Mouse (Mus musculus): Measurements from ENCODE around the gene Rasl10a. TPM values are rescaled to one million over a fixed set of nuclear protein-coding genes. Genes with fewer than 3 reads are reported as not detected.
"Not testable (repeated sequence)": the region's sequence is repeated elsewhere in the genome, so short reads cannot be mapped to it uniquely, and the experiment has no call there.

Rasl10a gene
- total and polyA plus RNA-seq, 2 experiments from 2014 or later, result 4.7 to 4.8 TPM

- no peak overlapping the region for H3K9ac ChIP-seq (replicated peaks; ENCODE audit: low read length)
- no peak overlapping the region for H3K4me3 ChIP-seq (ENCODE audit: low read length)
- ATAC-seq (no peak), DNase-seq (ENCODE audit: low spot score) (no peak)
- peaks cover 15% of the 10 kb centered on the region; the same call in 1 of the 2 replicates for H3K4me1 ChIP-seq (ENCODE audit: insufficient read depth, low read length)
- H3K9me3 ChIP-seq (ENCODE audit: low read length), result no peaks in the 10 kb centered on the region
- no peak overlapping the region for H3K27ac ChIP-seq
- H3K27me3 ChIP-seq (ENCODE audit: insufficient read depth, low read length), result peaks cover 3% of the 10 kb centered on the region; the same call in 1 of the 2 replicates
- no peak overlapping the region for H3K4me2 ChIP-seq (ENCODE audit: low read depth, low read length)
- WGBS, result 75% methylated on average over 9 of the region's 9 CpGs
- peaks cover 54% of the 10 kb centered on the region for H3K36me3 ChIP-seq (ENCODE audit: insufficient read depth, low read length)
- no peak for TF ChIP-seq CTCF (IDR thresholded peaks at IDR 0.05; ENCODE audit: low read depth)
Observed at GRCm38 (mm10) chr11:5068126-5068971, 10.4 kb downstream of the Rasl10a start.

- WGBS, result 66% methylated on average over 4 of the region's 4 CpGs
- H3K36me3 ChIP-seq (ENCODE audit: insufficient read depth, low read length), result peaks cover 54% of the 10 kb centered on the region
- H3K4me1 ChIP-seq (ENCODE audit: insufficient read depth, low read length), result no peaks in the 10 kb centered on the region
- H3K27me3 ChIP-seq (ENCODE audit: insufficient read depth, low read length), result no peaks in the 10 kb centered on the region
- H3K4me3 ChIP-seq (ENCODE audit: low read length), result no peak overlapping the region
- H3K9me3 ChIP-seq (ENCODE audit: low read length), result no peaks in the 10 kb centered on the region
- H3K4me2 ChIP-seq (ENCODE audit: low read depth, low read length), result no peak overlapping the region
- DNase-seq (ENCODE audit: low spot score) (peak; percentile 68), ATAC-seq (peak; percentile 46; the same call in 1 of the 2 replicates)
- H3K27ac ChIP-seq, result no peak overlapping the region
- H3K9ac ChIP-seq (replicated peaks; ENCODE audit: low read length), result no peak overlapping the region
- peak; percentile 69 for TF ChIP-seq CTCF (IDR thresholded peaks at IDR 0.05; ENCODE audit: low read depth)
Observed at GRCm38 (mm10) chr11:5074882-5075281, 17.0 kb downstream of the Rasl10a start.

GRCm38 (mm10) chr11:5075760-5076159 lies 17.8 kb downstream of the Rasl10a start:
- Histone ChIP-seq H3K27me3 (ENCODE audit: insufficient read depth, low read length) (no peaks in the 10 kb centered on the region), H3K9ac (replicated peaks; ENCODE audit: low read length) (no peak overlapping the region), H3K36me3 (ENCODE audit: insufficient read depth, low read length) (peaks cover 52% of the 10 kb centered on the region), H3K27ac (no peak overlapping the region), H3K4me3 (ENCODE audit: low read length) (no peak overlapping the region), H3K9me3 (ENCODE audit: low read length) (no peaks in the 10 kb centered on the region), H3K4me2 (ENCODE audit: low read depth, low read length) (no peak overlapping the region), H3K4me1 (ENCODE audit: insufficient read depth, low read length) (no peaks in the 10 kb centered on the region)
- ATAC-seq (no peak), DNase-seq (ENCODE audit: low spot score) (no peak)
- peak; percentile 18; the same call in 1 of the 2 replicates for TF ChIP-seq CTCF (IDR thresholded peaks at IDR 0.05; ENCODE audit: low read depth)

GRCm38 (mm10) chr11:5076843-5077242 lies 18.9 kb downstream of the Rasl10a start:
- H3K4me2 ChIP-seq (ENCODE audit: low read depth, low read length); ATAC-seq; DNase-seq (ENCODE audit: low spot score); H3K9ac ChIP-seq (replicated peaks; ENCODE audit: low read length); H3K4me3 ChIP-seq (ENCODE audit: low read length); H3K4me1 ChIP-seq (ENCODE audit: insufficient read depth, low read length); H3K9me3 ChIP-seq (ENCODE audit: low read length); H3K27ac ChIP-seq; H3K27me3 ChIP-seq (ENCODE audit: insufficient read depth, low read length): not testable (repeated sequence)
- 89% methylated on average over 4 of the region's 5 CpGs for WGBS
- H3K36me3 ChIP-seq (ENCODE audit: insufficient read depth, low read length), result peaks cover 47% of the 10 kb centered on the region

- no peak overlapping the region for H3K4me3 ChIP-seq (ENCODE audit: low read length)
- H3K9ac ChIP-seq (replicated peaks; ENCODE audit: low read length), result no peak overlapping the region
- H3K4me1 ChIP-seq (ENCODE audit: insufficient read depth, low read length), result no peaks in the 10 kb centered on the region
- DNase-seq (ENCODE audit: low spot score) (no peak), ATAC-seq (no peak)
- no peaks in the 10 kb centered on the region for H3K27me3 ChIP-seq (ENCODE audit: insufficient read depth, low read length)
- WGBS, result 93% methylated on average over 1 of the region's 1 CpGs
- no peak for TF ChIP-seq CTCF (IDR thresholded peaks at IDR 0.05; ENCODE audit: low read depth)
- no peak overlapping the region for H3K4me2 ChIP-seq (ENCODE audit: low read depth, low read length)
- peaks cover 57% of the 10 kb centered on the region for H3K36me3 ChIP-seq (ENCODE audit: insufficient read depth, low read length)
- H3K27ac ChIP-seq, result no peak overlapping the region
- no peaks in the 10 kb centered on the region for H3K9me3 ChIP-seq (ENCODE audit: low read length)
Observed at GRCm38 (mm10) chr11:5089147-5089546, 31.2 kb downstream of the Rasl10a start.

GRCm38 (mm10) chr11:5091706-5092105 lies 33.8 kb downstream of the Rasl10a start:
- 35% methylated on average over 2 of the region's 2 CpGs for WGBS
- peaks cover 34% of the 10 kb centered on the region for H3K36me3 ChIP-seq (ENCODE audit: insufficient read depth, low read length)
- peak; percentile 56 for TF ChIP-seq CTCF (IDR thresholded peaks at IDR 0.05; ENCODE audit: low read depth)

GRCm38 (mm10) chr11:5095877-5096276 lies 37.9 kb downstream of the Rasl10a start:
- no peak overlapping the region for H3K4me3 ChIP-seq (ENCODE audit: low read length)
- no peak overlapping the region for H3K9ac ChIP-seq (replicated peaks; ENCODE audit: low read length)
- no peaks in the 10 kb centered on the region for H3K27me3 ChIP-seq (ENCODE audit: insufficient read depth, low read length)
- no peak for TF ChIP-seq CTCF (IDR thresholded peaks at IDR 0.05; ENCODE audit: low read depth)
- H3K4me2 ChIP-seq (ENCODE audit: low read depth, low read length), result no peak overlapping the region
- H3K36me3 ChIP-seq (ENCODE audit: insufficient read depth, low read length), result peaks cover 3% of the 10 kb centered on the region
- ATAC-seq (no peak), DNase-seq (ENCODE audit: low spot score) (no peak)
- no peak overlapping the region for H3K27ac ChIP-seq
- H3K9me3 ChIP-seq (ENCODE audit: low read length), result no peaks in the 10 kb centered on the region
- 64% methylated on average over 5 of the region's 5 CpGs for WGBS
- peaks cover 16% of the 10 kb centered on the region for H3K4me1 ChIP-seq (ENCODE audit: insufficient read depth, low read length)

More at GRCm38 (mm10) chr11:5091706-5092105, 33.8 kb downstream of the Rasl10a start:
- Histone ChIP-seq H3K27ac (no peak overlapping the region), H3K4me2 (ENCODE audit: low read depth, low read length) (no peak overlapping the region), H3K9ac (replicated peaks; ENCODE audit: low read length) (no peak overlapping the region), H3K4me3 (ENCODE audit: low read length) (no peak overlapping the region), H3K27me3 (ENCODE audit: insufficient read depth, low read length) (no peaks in the 10 kb centered on the region), H3K9me3 (ENCODE audit: low read length) (no peaks in the 10 kb centered on the region), H3K4me1 (ENCODE audit: insufficient read depth, low read length) (peaks cover 5% of the 10 kb centered on the region; the same call in 1 of the 2 replicates)
- ATAC-seq, result peak; percentile 62; the same call in 1 of the 2 replicates
- peak; percentile 50 for DNase-seq (ENCODE audit: low spot score)

All from hindbrain, postnatal 0 days (tissue).